Mouse (Mus musculus): ENCODE results near the gene Kdm5b.
"Not testable (repeated sequence)": the region's sequence is repeated elsewhere in the genome, so short reads cannot be mapped to it uniquely, and the experiment has no call there.

Kdm5b gene

DNA sequence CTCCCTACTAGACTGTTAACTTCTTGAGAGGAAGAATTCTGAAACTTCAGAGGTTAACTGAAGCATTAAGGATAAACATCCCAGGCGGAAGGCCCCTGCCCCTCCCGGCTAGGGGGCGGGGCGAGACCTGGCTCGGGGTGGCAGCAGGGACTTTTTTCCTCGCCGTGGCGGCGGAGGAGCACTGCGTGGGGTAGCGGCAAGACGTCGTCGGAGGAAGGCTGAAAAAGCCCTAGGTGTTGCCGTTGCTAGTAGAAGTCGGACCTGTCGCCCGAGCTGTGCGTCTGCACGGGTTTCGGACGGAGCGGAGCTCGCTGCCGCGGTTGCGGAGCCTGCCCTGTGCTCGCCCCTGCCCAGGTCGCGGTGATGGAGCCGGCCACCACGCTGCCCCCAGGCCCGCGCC, at the start of gene Kdm5b:
Kdm5b (plus strand) TSS at position 196 of the 400 bp plus-strand sequence.
- peak; percentile 90 for DNase-seq (ENCODE audit: extremely low spot score, low spot score)

- no peak for DNase-seq (ENCODE audit: extremely low spot score, low spot score)
Observed at GRCm38 (mm10) chr1:134512183-134512582, 47.8 kb upstream of the Kdm5b start.

DNA sequence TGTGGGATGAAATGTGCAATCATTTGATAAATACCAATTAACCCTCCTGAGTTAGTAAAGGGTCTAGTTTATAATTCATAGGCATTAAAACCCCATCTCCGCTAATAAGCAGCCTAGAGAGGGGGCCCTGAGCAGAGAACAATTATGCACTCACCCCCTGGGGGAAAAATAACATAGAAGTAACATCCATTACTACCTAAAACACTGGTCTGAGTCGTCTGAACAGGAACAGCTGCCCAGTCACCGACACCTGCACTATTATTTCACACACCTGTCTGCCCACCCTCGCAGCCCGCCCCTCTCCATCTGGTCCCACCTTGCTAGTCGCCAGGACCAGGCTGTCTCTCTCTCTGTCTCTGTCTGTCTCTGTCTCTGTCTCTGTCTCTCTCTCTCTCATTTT, 47.4 kb upstream of the Kdm5b start:
- DNase-seq (ENCODE audit: extremely low spot score, low spot score), result no peak

- DNase-seq (ENCODE audit: extremely low spot score, low spot score), result peak; percentile 61
Observed at GRCm38 (mm10) chr1:134513312-134513860, 46.6 kb upstream of the Kdm5b start.

GRCm38 (mm10) chr1:134513876-134514590, 45.9 kb upstream of the Kdm5b start:
- no peak for DNase-seq (ENCODE audit: extremely low spot score, low spot score)

- no peak for DNase-seq (ENCODE audit: extremely low spot score, low spot score)
Observed at GRCm38 (mm10) chr1:134515891-134516290, 44.1 kb upstream of the Kdm5b start.

GRCm38 (mm10) chr1:134516491-134517198, 43.3 kb upstream of the Kdm5b start:
- peak; percentile 49 for DNase-seq (ENCODE audit: extremely low spot score, low spot score)

- not testable (repeated sequence) for DNase-seq (ENCODE audit: extremely low spot score, low spot score)
Observed at GRCm38 (mm10) chr1:134517841-134518240, 42.1 kb upstream of the Kdm5b start.

- DNase-seq (ENCODE audit: extremely low spot score, low spot score), result peak; percentile 51
Observed at GRCm38 (mm10) chr1:134518677-134519076, 41.3 kb upstream of the Kdm5b start.

- DNase-seq (ENCODE audit: extremely low spot score, low spot score), result not testable (repeated sequence)
Observed at GRCm38 (mm10) chr1:134519201-134519600, 40.8 kb upstream of the Kdm5b start.

DNA sequence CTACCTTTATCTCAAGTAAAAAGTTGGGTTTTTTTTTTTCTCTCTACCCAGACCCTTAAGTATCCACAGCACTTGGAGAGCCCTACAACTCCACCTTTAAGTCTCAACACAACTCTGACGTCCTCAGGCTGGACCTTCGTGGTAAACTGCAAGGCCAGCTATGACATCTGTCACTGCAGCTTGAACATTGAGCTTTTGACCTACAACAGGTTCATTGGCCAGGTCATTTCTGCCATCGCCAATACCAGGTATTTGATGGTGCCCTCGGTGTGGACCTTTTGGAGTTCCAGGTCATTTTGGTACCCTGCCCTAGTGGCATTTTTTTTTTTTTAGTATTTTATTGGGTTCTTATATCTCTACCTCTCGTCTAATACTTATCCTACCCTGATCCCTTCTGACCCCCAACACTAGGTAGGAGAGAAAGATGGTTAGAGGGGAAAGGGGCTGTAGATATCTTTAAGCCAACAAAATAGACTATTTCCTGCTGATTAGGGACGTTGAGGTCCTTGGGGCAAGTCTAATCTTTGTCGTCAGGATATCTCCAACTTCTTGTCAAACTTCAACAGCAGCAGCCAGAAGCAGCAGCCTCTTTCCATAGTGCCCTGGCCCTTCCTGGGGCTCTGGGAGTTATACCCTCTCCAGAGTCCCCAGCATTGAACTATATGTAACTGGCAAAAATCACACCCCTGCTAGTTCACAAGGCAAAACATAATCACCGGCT, 39.8 kb upstream of the Kdm5b start:
- DNase-seq (ENCODE audit: extremely low spot score, low spot score), result no peak

DNA sequence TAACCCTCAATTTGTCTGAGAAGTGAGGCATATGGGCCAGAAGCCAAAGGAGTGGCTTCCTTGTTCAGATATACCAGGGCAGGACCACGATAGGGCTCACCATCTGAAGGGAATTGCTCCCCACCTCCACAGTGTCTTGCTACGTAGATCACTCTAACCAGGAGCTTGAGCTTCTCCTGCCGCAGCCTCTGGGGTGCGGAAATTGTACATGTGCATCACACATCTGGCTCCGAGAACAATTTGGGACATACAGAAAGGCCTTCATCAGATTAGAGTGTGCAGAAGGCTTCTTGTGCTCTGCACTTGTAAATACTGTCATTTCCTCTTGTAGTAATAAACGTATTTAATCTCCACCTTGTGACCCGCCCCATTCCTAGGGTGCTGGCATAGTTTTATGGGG, 38.8 kb upstream of the Kdm5b start:
- DNase-seq (ENCODE audit: extremely low spot score, low spot score), result no peak

- DNase-seq (ENCODE audit: extremely low spot score, low spot score), result no peak
Observed at GRCm38 (mm10) chr1:134522325-134522724, 37.6 kb upstream of the Kdm5b start.

GRCm38 (mm10) chr1:134524424-134524823, 35.5 kb upstream of the Kdm5b start:
- no peak for DNase-seq (ENCODE audit: extremely low spot score, low spot score)

DNA sequence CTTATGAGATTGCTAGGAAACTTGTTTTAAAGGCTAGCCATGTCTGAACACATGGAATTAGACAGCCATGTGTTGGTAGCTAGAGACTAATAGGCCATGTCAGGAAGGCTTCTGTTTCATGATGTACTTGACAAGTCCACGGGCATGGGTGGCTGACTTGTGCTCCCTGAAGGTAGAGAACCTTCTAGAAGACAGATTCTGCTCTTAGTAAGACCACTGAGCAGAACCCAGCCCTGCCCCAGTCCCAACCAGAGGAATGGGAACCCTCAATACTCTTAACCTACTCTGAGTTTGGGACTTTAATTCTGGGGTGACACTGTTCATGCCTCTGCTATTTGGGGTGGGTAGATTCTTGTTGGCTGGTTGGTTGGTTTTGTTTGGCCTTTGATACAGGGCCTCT, 35.0 kb upstream of the Kdm5b start:
- DNase-seq (ENCODE audit: extremely low spot score, low spot score), result no peak

- no peak for DNase-seq (ENCODE audit: extremely low spot score, low spot score)
Observed at GRCm38 (mm10) chr1:134526752-134527151, 33.2 kb upstream of the Kdm5b start.

DNA sequence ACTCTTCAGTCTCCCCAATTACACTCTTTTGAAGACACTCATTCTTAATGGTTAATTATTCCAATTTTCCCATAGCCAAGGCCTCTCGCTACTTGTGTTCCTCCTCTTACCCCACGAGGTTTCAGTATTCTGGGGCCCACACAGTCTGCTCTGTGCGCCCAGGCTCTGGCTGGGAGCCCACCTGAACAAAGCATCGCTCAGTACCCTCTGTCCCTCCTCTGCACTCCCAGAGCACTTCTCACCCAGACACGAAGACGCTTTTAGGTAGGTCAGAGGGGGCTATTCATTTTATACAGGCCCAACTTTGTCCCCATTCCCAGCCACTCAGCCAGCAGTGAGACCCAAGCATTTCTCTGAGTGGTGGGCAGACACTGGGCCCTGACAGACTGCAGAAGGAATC, 29.4 kb upstream of the Kdm5b start:
- no peak for DNase-seq (ENCODE audit: extremely low spot score, low spot score)

DNA sequence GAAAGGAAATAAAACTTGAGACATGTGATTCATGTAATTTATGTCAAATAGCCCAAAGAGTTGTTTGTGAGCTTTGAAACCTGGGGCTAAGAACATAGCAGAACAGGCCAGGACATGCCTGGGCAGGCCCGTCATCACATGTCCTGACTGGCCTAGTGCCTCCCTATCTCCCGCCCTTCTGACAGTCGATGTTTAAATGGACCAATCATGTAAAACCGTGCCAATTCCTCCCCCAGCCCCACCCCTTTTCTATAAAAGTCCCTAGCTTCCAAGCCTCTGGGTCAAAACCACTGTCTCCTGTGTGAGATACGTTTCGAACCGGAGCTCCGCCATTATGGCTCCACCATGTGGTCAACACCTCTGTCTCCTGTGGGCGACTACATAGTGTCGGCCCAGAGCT, 26.3 kb upstream of the Kdm5b start:
- DNase-seq (ENCODE audit: extremely low spot score, low spot score), result not testable (repeated sequence)

DNA sequence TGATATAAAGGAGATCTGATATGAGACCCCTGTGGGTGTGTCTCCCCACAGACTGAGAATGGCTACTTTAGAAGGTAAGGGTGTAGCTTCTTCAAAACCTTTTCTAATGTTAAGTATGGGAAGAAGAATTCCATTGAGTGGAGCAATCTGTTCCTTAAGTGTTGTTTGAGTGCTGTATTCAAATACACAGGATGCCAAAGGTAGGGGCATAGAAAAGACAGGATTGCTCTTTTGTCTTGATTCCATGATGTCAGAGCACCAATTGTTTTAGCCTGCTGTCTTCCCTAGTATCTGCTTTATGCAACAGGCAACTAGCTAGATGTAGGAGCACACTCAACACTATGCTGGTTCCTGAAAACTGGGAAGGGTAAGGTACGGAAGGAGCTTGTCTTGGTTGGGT, 24.9 kb upstream of the Kdm5b start:
- no peak for DNase-seq (ENCODE audit: extremely low spot score, low spot score)

GRCm38 (mm10) chr1:134535513-134535912, 24.5 kb upstream of the Kdm5b start:
- no peak for DNase-seq (ENCODE audit: extremely low spot score, low spot score)

- no peak for DNase-seq (ENCODE audit: extremely low spot score, low spot score)
Observed at GRCm38 (mm10) chr1:134540610-134541009, 19.4 kb upstream of the Kdm5b start.

DNA sequence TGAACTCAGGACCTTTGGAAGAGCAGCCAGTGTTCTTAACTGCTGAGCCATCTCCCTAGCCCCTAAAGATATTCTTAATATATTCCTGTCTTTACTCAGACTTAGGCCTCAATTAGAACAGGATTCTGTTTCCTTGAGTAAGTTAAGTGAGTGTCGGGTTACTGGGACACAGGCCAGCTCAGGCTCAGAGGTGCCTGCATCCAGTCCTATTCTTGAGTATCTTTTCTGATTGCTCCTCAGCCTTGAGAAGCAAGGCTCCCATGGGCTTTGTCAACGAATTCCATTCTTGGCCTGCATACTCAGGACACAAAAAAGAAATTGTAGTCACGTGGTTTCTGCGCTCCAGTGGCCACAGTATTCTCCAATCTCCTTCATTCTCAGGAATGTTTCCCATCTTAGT, 11.7 kb upstream of the Kdm5b start:
- DNase-seq (ENCODE audit: extremely low spot score, low spot score), result no peak

Measured in neural tube, embryonic 10.5 days (tissue).